Mouse (Mus musculus): Measurements from ENCODE around the gene Coa5. TPM values are rescaled to one million over a fixed set of nuclear protein-coding genes. Genes with fewer than 3 reads are reported as not detected.
A peak's percentile ranks its signal among the peaks of the same experiment; 100 is the strongest.

Coa5 gene
- total RNA-seq, 4 experiments from 2014 or later, result 61.1 to 67.4 (median 63.8) TPM

GRCm38 (mm10) chr1:37430297-37430840, 466 bp upstream of the Coa5 start:
- DNase-seq (ENCODE audit: low spot score in 2 of 2), result no peak

GRCm38 (mm10) chr1:37428911-37429310, 992 bp downstream of the Coa5 start:
- DNase-seq (ENCODE audit: low spot score in 2 of 2), result no peak

- no peak for DNase-seq (ENCODE audit: low spot score in 2 of 2)
These were observed 2.6 kb downstream of the Coa5 start for GRCm38 (mm10) chr1:37427144-37427875.

GRCm38 (mm10) chr1:37419420-37419819, 10.5 kb downstream of the Coa5 start:
- DNase-seq (ENCODE audit: low spot score in 2 of 2), result peak in 1 of 2 experiments; percentile 40

GRCm38 (mm10) chr1:37415394-37415793, 14.5 kb downstream of the Coa5 start:
- DNase-seq (ENCODE audit: low spot score in 2 of 2), result no peak

GRCm38 (mm10) chr1:37409647-37410046, 20.3 kb downstream of the Coa5 start:
- no peak for DNase-seq (ENCODE audit: low spot score in 2 of 2)

- DNase-seq (ENCODE audit: low spot score in 2 of 2), result no peak
These were observed 21.2 kb downstream of the Coa5 start for GRCm38 (mm10) chr1:37408678-37409077.

GRCm38 (mm10) chr1:37408059-37408458, 21.8 kb downstream of the Coa5 start:
- no peak for DNase-seq (ENCODE audit: low spot score in 2 of 2)

GRCm38 (mm10) chr1:37407228-37407627, 22.7 kb downstream of the Coa5 start:
- DNase-seq (ENCODE audit: low spot score in 2 of 2), result no peak

- DNase-seq (ENCODE audit: low spot score in 2 of 2), result no peak
These were observed 24.8 kb downstream of the Coa5 start for GRCm38 (mm10) chr1:37405137-37405536.

- peak; percentile 60 to 62 for DNase-seq (ENCODE audit: low spot score in 2 of 2)
These were observed 28.2 kb downstream of the Coa5 start for GRCm38 (mm10) chr1:37401687-37402086.

- no peak for DNase-seq (ENCODE audit: low spot score in 2 of 2)
These were observed 30.2 kb downstream of the Coa5 start for GRCm38 (mm10) chr1:37399734-37400133.

GRCm38 (mm10) chr1:37398961-37399360, 30.9 kb downstream of the Coa5 start:
- DNase-seq (ENCODE audit: low spot score in 2 of 2), result no peak

- DNase-seq (ENCODE audit: low spot score in 2 of 2), result no peak
These were observed 33.4 kb downstream of the Coa5 start for GRCm38 (mm10) chr1:37396481-37396880.

GRCm38 (mm10) chr1:37393174-37393573, 36.7 kb downstream of the Coa5 start:
- DNase-seq (ENCODE audit: low spot score in 2 of 2), result peak; percentile 46 to 50

GRCm38 (mm10) chr1:37386448-37386971, 43.4 kb downstream of the Coa5 start:
- no peak for DNase-seq (ENCODE audit: low spot score in 2 of 2)

- no peak for DNase-seq (ENCODE audit: low spot score in 2 of 2)
These were observed 45.6 kb downstream of the Coa5 start for GRCm38 (mm10) chr1:37384304-37384703.

GRCm38 (mm10) chr1:37380913-37381312, 49.0 kb downstream of the Coa5 start:
- no peak for DNase-seq (ENCODE audit: low spot score in 2 of 2)

- no peak for DNase-seq (ENCODE audit: low spot score in 2 of 2)
These were observed 50.4 kb downstream of the Coa5 start for GRCm38 (mm10) chr1:37379536-37379935.

- DNase-seq (ENCODE audit: low spot score in 2 of 2), result no peak
These were observed 51.8 kb downstream of the Coa5 start for GRCm38 (mm10) chr1:37378095-37378494.

GRCm38 (mm10) chr1:37376751-37377150, 53.2 kb downstream of the Coa5 start:
- DNase-seq (ENCODE audit: low spot score in 2 of 2), result no peak

GRCm38 (mm10) chr1:37376177-37376576, 53.7 kb downstream of the Coa5 start:
- DNase-seq (ENCODE audit: low spot score in 2 of 2), result no peak

Measured in layer of hippocampus, adult 8-10 months (tissue).